Mouse (Mus musculus) liver, embryonic 14.5 days (tissue): ENCODE measurements at regions not wholly inside any gene's neighbourhood (a gene's known extent, or its start where the extent isn't known, plus 50 kb on each side); places are given as distances from the start of the nearest gene placed in this dataset.

ENCODE experiments used
- ATAC-seq: fragments of 200-750 bp; cut with Nextera tagmentation; 2 replicates; pipeline ENCODE4 v1.8.0; 2017; ENCODE audit warnings: moderate number of reproducible peaks, mild to moderate bottlenecking, moderate library complexity; ENCODE audit not compliant: insufficient read depth
- DNase-seq, 3 experiments: peaks; one replicate each; pipeline ENCODE4 v3.0.0-alpha.2; 2012 to 2013; ENCODE audit warnings: low read depth in 3 of 3, low spot score in 3 of 3
- H3K27ac ChIP-seq: fragments of 300-500 bp; sonication (generic); 2 replicates; pipeline ENCODE4 v1.5.1; 2014; ENCODE audit warnings: moderate library complexity, mild to moderate bottlenecking, control low read depth, inconsistent platforms
- H3K27me3 ChIP-seq: fragments of 300-500 bp; sonication (generic); 2 replicates; pipeline ENCODE4 v1.6.1; 2014; ENCODE audit warnings: mild to moderate bottlenecking, low read length, moderate library complexity; ENCODE audit not compliant: control insufficient read depth, insufficient read depth
- H3K36me3 ChIP-seq: fragments of 300-500 bp; sonication (generic); replicated peaks from 2 replicates; pipeline ENCODE4 v1.6.1; 2014; ENCODE audit warnings: low read depth; ENCODE audit not compliant: control insufficient read depth, insufficient read depth
- H3K4me1 ChIP-seq, 2 experiments: fragments of 200-500 bp in 1 of 2; fragments of 300-500 bp in 1 of 2; sonication (generic) in 1 of 2; replicated peaks; 2 replicates each; pipeline ENCODE4 v1.6.1; 2012 to 2014; ENCODE audit warnings: antibody characterized with exemption in 1 of 2, inconsistent platforms in 1 of 2, low read length in 1 of 2; ENCODE audit not compliant: control insufficient read depth in 2 of 2, insufficient read depth in 2 of 2
- H3K4me2 ChIP-seq: fragments of 300-500 bp; sonication (generic); 2 replicates; pipeline ENCODE4 v1.6.1; 2014; ENCODE audit warnings: low read depth, mild to moderate bottlenecking, control low read depth, moderate library complexity
- H3K4me3 ChIP-seq, 2 experiments: fragments of 200-500 bp in 1 of 2; fragments of 300-500 bp in 1 of 2; sonication (generic) in 1 of 2; 2 replicates each; pipeline ENCODE4 v1.5.1; 2012 to 2014; ENCODE audit warnings: low read depth in 2 of 2, low read length in 2 of 2, mild to moderate bottlenecking in 2 of 2, control low read depth in 1 of 2, inconsistent platforms in 1 of 2, moderate library complexity in 1 of 2; ENCODE audit not compliant: insufficient read depth in 1 of 2
- H3K9ac ChIP-seq: fragments of 300-500 bp; sonication (generic); replicated peaks from 2 replicates; pipeline ENCODE4 v1.6.1; 2014; ENCODE audit warnings: mild to moderate bottlenecking, control low read depth, moderate library complexity
- H3K9me3 ChIP-seq: fragments of 300-500 bp; sonication (generic); 2 replicates; pipeline ENCODE4 v1.6.1; 2016; ENCODE audit warnings: low read length, mixed read lengths; ENCODE audit not compliant: control insufficient read depth
- CTCF ChIP-seq: IDR thresholded peaks from 2 replicates; pipeline ENCODE4 v1.5.1; 2016; ENCODE audit warnings: antibody characterized with exemption, low read depth, control low read depth
- EP300 ChIP-seq: IDR thresholded peaks from 2 replicates; pipeline ENCODE4 v1.6.1; 2016; ENCODE audit warnings: antibody characterized with exemption, low read depth
- WGBS: fragments of 180-500 bp; shearing (Covaris S2); extraction: QIAGEN DNeasy Blood & Tissue Kit; methylation state at CpG from one replicate; pipeline ENCODE4 v1.1.7; 2014; ENCODE audit not compliant: insufficient replicate concordance; 5-methylcytosine and 5-hydroxymethylcytosine counted together

DNA sequence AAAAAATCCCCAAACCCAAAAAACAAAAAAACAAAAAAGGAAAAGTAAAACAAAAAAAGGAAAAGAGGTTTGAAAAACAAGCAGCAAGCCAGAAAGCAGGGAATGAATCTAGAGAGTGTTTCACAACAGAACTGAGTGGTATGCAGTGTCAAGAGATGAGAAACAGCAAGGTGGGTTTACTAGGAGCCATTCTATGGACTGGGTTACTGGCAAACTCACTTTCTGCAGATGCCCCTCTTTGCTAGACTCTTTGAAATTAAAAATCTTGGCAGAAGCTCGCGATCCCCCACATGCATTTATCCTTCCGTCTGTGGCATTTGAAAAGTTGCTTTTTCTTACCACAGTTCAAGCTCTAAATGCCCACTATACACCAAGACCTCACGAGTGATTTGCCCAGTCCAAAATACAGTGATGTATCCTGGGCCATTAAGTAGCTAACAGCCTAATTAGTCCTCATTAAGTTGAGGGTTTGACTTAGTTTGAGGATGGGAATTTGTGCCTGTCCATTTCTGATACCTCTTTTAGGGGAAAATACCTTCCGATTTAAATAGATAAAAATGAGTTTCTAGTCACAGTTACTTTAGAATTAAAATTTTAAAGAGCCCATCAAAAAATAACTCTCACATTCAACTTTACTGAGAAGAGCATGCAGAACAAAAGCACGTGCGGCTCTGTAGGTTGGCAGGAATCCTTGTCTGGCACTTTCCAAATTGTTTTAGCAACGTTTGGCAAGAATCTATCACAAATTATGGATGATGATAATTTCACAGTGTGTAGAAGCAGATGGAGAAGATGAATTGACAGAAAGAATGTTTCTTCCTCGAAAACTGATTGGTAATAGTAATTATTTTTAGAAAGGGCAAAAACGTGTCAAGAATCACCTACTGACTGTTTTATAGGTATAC lies 938.4 kb upstream of the Adgrl2 start:
- H3K27me3 ChIP-seq, result no peaks in the 10 kb centered on the region
- DNase-seq (no peak), ATAC-seq (no peak)
- no peak overlapping the region for H3K4me3 ChIP-seq
- no peak overlapping the region for H3K9ac ChIP-seq
- no peak for TF ChIP-seq EP300
- TF ChIP-seq CTCF, result no peak
- no peaks in the 10 kb centered on the region for H3K4me1 ChIP-seq
- H3K36me3 ChIP-seq, result no peaks in the 10 kb centered on the region
- H3K27ac ChIP-seq, result no peak overlapping the region
- 68% methylated on average over 10 of the region's 10 CpGs for WGBS
- no peak overlapping the region for H3K4me2 ChIP-seq
- H3K9me3 ChIP-seq, result no peaks in the 10 kb centered on the region

- TF ChIP-seq CTCF (no peak), EP300 (no peak)
- WGBS, result 53% methylated on average over 2 of the region's 2 CpGs
These were observed 929.9 kb upstream of the Adgrl2 start for GRCm38 (mm10) chr3:149920206-149920605.

DNA sequence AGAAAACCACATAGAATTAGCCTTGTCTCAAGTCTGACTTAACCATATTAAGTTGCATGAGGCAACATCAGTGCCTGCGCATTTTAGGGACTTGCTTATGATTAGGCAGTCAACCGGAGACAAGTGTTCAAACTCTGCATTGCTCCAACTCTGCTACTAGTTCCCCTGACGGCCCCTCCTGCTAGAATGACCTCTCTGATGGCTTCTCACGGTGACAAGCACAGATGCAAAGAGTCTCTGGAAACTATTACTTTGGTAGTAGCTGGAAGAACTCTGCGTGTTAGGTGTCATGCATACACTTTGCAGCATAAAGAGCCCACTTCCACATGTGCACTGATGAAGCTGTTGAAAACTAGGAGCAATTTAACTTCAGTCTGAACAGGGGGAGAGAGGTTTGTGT lies 927.8 kb upstream of the Adgrl2 start:
- 54% methylated on average over 5 of the region's 5 CpGs for WGBS

More at GRCm38 (mm10) chr3:149920206-149920605, 929.9 kb upstream of the Adgrl2 start:
- Histone ChIP-seq H3K9me3 (no peaks in the 10 kb centered on the region), H3K4me2 (no peak overlapping the region), H3K4me1 (no peaks in the 10 kb centered on the region), H3K27ac (no peak overlapping the region), H3K27me3 (no peaks in the 10 kb centered on the region), H3K36me3 (no peaks in the 10 kb centered on the region), H3K9ac (no peak overlapping the region), H3K4me3 (no peak overlapping the region)
- no peak for ATAC-seq
- no peak for DNase-seq

DNA sequence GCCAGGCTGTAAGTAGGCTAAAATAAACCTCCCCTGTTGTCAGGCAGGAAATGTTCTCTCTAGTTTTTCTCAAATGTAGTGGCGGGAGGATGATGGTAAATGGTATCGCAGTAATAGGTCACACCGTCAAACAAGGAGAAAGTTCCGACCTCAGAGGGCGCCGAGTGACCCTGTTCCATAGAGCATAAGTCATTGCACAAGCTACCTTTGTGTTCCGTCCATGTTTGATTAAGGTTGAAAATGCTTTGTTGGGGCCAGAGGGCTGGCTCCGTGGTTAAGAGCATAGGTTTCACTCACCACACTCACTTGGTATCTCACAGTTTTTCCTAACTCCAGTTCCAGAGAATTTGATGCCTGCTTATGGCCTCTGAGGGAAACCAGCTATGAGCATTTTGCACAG lies 920.4 kb upstream of the Adgrl2 start:
- Histone ChIP-seq H3K9ac (no peak overlapping the region), H3K36me3 (no peaks in the 10 kb centered on the region), H3K27ac (no peak overlapping the region), H3K4me3 (no peak overlapping the region), H3K27me3 (no peaks in the 10 kb centered on the region), H3K4me1 (no peaks in the 10 kb centered on the region), H3K9me3 (no peaks in the 10 kb centered on the region), H3K4me2 (no peak overlapping the region)
- TF ChIP-seq CTCF (no peak), EP300 (no peak)
- DNase-seq (no peak), ATAC-seq (no peak)
- 74% methylated on average over 8 of the region's 8 CpGs for WGBS

More for the DNA sequence above, 927.8 kb upstream of the Adgrl2 start:
- Histone ChIP-seq H3K9me3 (no peaks in the 10 kb centered on the region), H3K36me3 (no peaks in the 10 kb centered on the region), H3K9ac (no peak overlapping the region), H3K4me1 (no peaks in the 10 kb centered on the region), H3K4me2 (no peak overlapping the region), H3K27me3 (no peaks in the 10 kb centered on the region), H3K27ac (no peak overlapping the region), H3K4me3 (no peak overlapping the region)
- TF ChIP-seq EP300 (no peak), CTCF (no peak)
- DNase-seq (no peak), ATAC-seq (no peak)

- no peaks in the 10 kb centered on the region for H3K9me3 ChIP-seq
- 64% methylated on average over 5 of the region's 5 CpGs for WGBS
- H3K27ac ChIP-seq, result no peak overlapping the region
- H3K27me3 ChIP-seq, result no peaks in the 10 kb centered on the region
- H3K4me2 ChIP-seq, result no peak overlapping the region
- no peak overlapping the region for H3K4me3 ChIP-seq
- ATAC-seq, result no peak
- H3K9ac ChIP-seq, result no peak overlapping the region
- H3K36me3 ChIP-seq, result no peaks in the 10 kb centered on the region
- DNase-seq, result no peak
- TF ChIP-seq EP300 (no peak), CTCF (no peak)
- H3K4me1 ChIP-seq, result no peaks in the 10 kb centered on the region
These were observed 911.4 kb upstream of the Adgrl2 start for GRCm38 (mm10) chr3:149901783-149902182.
